In genomic region chr5:64609378-64610087, GRCm38 (mm10) we compare ENCODE assay signal across 10 mouse cellular contexts.
DNase-seq lines count a peak whose midpoint lies in the region; ATAC-seq lines count a peak whose summit lies in the region.
"Had no signal": no experiment of that assay in that cellular context is flagged by ENCODE, and none has a peak within 500 bp of the region (broad histone marks: within the 10 kb centered on the region; RNA-seq: fewer than 3 reads in every experiment).

No protein-coding gene starts in this region.

- no peaks in the 10 kb centered on the region for H3K9me3 ChIP-seq in heart, embryonic 10.5 days
- no peaks in the 10 kb centered on the region for H3K9me3 ChIP-seq in liver, embryonic 11.5 days (ENCODE audit: control insufficient read depth, low read length)
- H3K9me3 ChIP-seq in stomach, embryonic 15.5 days: no peaks in the 10 kb centered on the region

- 78% methylated on average over 3 of the region's 3 CpGs for WGBS in heart, embryonic 10.5 days
- 55% methylated on average over 3 of the region's 3 CpGs for WGBS in liver, embryonic 11.5 days
- 81% methylated on average over 3 of the region's 3 CpGs for WGBS in stomach, embryonic 15.5 days

- H3K9ac ChIP-seq in liver, embryonic 11.5 days (ENCODE audit: low read depth, low read length): peak overlapping the region; percentile 32; the same call in 1 of the 2 replicates
- no peak overlapping the region for H3K9ac ChIP-seq in stomach, embryonic 15.5 days

- no peaks in the 10 kb centered on the region for H3K36me3 ChIP-seq in heart, embryonic 10.5 days
- no peaks in the 10 kb centered on the region for H3K36me3 ChIP-seq in liver, embryonic 11.5 days (ENCODE audit: control insufficient read depth, insufficient read depth, low read length)
- H3K36me3 ChIP-seq in stomach, embryonic 15.5 days: no peaks in the 10 kb centered on the region

- peak overlapping the region; percentile 35 for H3K4me2 ChIP-seq in liver, embryonic 11.5 days
- H3K4me2 ChIP-seq in stomach, embryonic 15.5 days: no peak overlapping the region

- H3K4me3 ChIP-seq in heart, embryonic 10.5 days: no peak overlapping the region
- no peak overlapping the region for H3K4me3 ChIP-seq in liver, embryonic 11.5 days (ENCODE audit: low read depth, low read length)
- H3K4me3 ChIP-seq in stomach, embryonic 15.5 days (replicated peaks): no peak overlapping the region

- no peaks in the 10 kb centered on the region for H3K27me3 ChIP-seq in heart, embryonic 10.5 days (ENCODE audit: insufficient read depth, poor library complexity, severe bottlenecking)
- H3K27me3 ChIP-seq in liver, embryonic 11.5 days (replicated peaks; ENCODE audit: control insufficient read depth, insufficient read depth, low read length): no peaks in the 10 kb centered on the region
- H3K27me3 ChIP-seq in stomach, embryonic 15.5 days (replicated peaks): no peaks in the 10 kb centered on the region

- intact Hi-C loops in heart, postnatal 14 days (cut with DNase I): no loop called here

- H3K4me1 ChIP-seq in heart, embryonic 10.5 days: peaks cover 20% of the 10 kb centered on the region
- peaks cover 24% of the 10 kb centered on the region for H3K4me1 ChIP-seq in liver, embryonic 11.5 days (replicated peaks; ENCODE audit: control insufficient read depth, insufficient read depth, low read length)
- H3K4me1 ChIP-seq in stomach, embryonic 15.5 days: peaks cover 11% of the 10 kb centered on the region

- no peak for DNase-seq in heart, embryonic 10.5 days (ENCODE audit: low spot score)
- no peak for DNase-seq in heart, postnatal 14 days
- no peak for DNase-seq in liver, embryonic 11.5 days (ENCODE audit: low spot score)
- no peak for DNase-seq in liver
- no peak for DNase-seq in adipocyte (ENCODE audit: low spot score)
- no peak for DNase-seq in urinary bladder, adult 18-20 months (ENCODE audit: low spot score in 2 of 2)
- DNase-seq: cerebellum, adult 18-20 months; lung, postnatal 4 days had no signal

- H3K27ac ChIP-seq in heart, embryonic 10.5 days: peak overlapping the region; percentile 92
- H3K27ac ChIP-seq in liver, embryonic 11.5 days (ENCODE audit: low read depth, low read length): peak overlapping the region; percentile 72; the same call in 1 of the 2 replicates
- peak overlapping the region; percentile 77; the same call in 1 of the 2 replicates for H3K27ac ChIP-seq in stomach, embryonic 15.5 days

- ATAC-seq in liver, embryonic 11.5 days (replicated peaks; ENCODE audit: low FRiP score): peak; percentile 46; the same call in 1 of the 2 replicates
- peak; percentile 29; the same call in 1 of the 2 replicates for ATAC-seq in granulocyte monocyte progenitor cell, adult 5-6 weeks (replicated peaks; ENCODE audit: poor library complexity, severe bottlenecking)
- no peak for ATAC-seq in stomach, embryonic 15.5 days (ENCODE audit: insufficient read depth, low FRiP score, low read depth)
